Mouse (Mus musculus): Measurements from ENCODE around the gene Fgfr2. TPM values are rescaled to one million over a fixed set of nuclear protein-coding genes. Genes with fewer than 3 reads are reported as not detected.

Fgfr2 gene
- polyA plus RNA-seq, 1 experiment from 2014 or later: 86.9 TPM

DNA sequence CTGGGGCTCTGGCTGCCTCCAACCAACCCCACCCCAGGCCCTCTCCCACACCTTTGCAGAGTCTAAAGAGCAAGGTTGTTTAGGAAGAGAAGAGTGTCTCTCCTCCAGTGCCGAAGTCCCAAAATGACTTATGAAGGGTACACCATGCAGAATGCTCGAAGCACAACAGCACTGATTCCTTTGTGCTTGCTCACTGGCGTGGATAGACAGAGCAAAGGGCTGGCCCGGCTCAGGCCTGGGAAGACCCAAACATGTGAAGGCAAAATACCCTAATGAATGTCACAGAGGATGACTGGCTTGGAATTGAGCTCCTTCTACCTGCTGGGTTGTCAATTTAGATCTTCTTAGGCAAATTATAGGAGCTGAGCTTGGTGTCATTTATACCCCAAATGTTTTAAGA lies 2914.5 kb downstream of the Fgfr2 start:
- Histone ChIP-seq H3K9ac (ENCODE audit: low read length) (no peak overlapping the region), H3K9me3 (ENCODE audit: control insufficient read depth, low read length) (no peaks in the 10 kb centered on the region), H3K36me3 (ENCODE audit: control insufficient read depth, insufficient read depth, low read length) (no peaks in the 10 kb centered on the region), H3K4me2 (ENCODE audit: low read depth) (no peak overlapping the region), H3K4me1 (ENCODE audit: control insufficient read depth, insufficient read depth, low read length) (peaks cover 22% of the 10 kb centered on the region), H3K27me3 (ENCODE audit: control insufficient read depth, insufficient read depth, low read length) (no peaks in the 10 kb centered on the region), H3K27ac (ENCODE audit: low read depth, low read length) (no peak overlapping the region), H3K4me3 (ENCODE audit: low read depth, low read length) (no peak overlapping the region)
- DNase-seq (ENCODE audit: low spot score) (no peak), ATAC-seq (ENCODE audit: insufficient read depth, low FRiP score, low TSS enrichment) (no peak)
- 58% methylated on average over 4 of the region's 4 CpGs for WGBS

- H3K27ac ChIP-seq (ENCODE audit: low read depth, low read length): no peak overlapping the region
- peaks cover 22% of the 10 kb centered on the region for H3K4me1 ChIP-seq (ENCODE audit: control insufficient read depth, insufficient read depth, low read length)
- H3K27me3 ChIP-seq (ENCODE audit: control insufficient read depth, insufficient read depth, low read length): no peaks in the 10 kb centered on the region
- WGBS: 26% methylated on average over 6 of the region's 6 CpGs
- H3K4me3 ChIP-seq (ENCODE audit: low read depth, low read length): no peak overlapping the region
- no peaks in the 10 kb centered on the region for H3K9me3 ChIP-seq (ENCODE audit: control insufficient read depth, low read length)
- no peaks in the 10 kb centered on the region for H3K36me3 ChIP-seq (ENCODE audit: control insufficient read depth, insufficient read depth, low read length)
- ATAC-seq (ENCODE audit: insufficient read depth, low FRiP score, low TSS enrichment) (no peak), DNase-seq (ENCODE audit: low spot score) (peak; percentile 30)
- H3K4me2 ChIP-seq (ENCODE audit: low read depth): no peak overlapping the region
- no peak overlapping the region for H3K9ac ChIP-seq (ENCODE audit: low read length)
These were observed 2917.0 kb downstream of the Fgfr2 start for GRCm38 (mm10) chr7:130206181-130206582.

DNA sequence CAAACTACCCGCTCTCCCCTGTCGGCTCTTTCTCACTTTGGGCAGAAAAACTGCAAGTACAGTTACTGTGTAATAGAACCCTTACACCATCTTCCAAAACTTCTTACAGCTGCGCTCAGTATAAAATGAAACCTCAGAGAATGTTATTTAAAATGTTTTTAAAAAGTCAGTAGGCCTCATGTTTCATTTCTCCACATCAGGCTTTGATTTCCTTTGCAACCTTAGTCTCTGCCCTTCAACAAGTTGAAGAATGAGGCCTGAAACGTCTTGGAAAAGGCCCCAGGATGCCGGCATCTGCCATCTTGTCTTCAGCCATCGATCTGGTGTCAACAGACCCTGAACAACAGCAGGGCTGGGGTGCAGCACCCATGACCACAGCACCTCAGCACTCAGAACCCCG lies 2918.0 kb downstream of the Fgfr2 start:
- no peak overlapping the region for H3K27ac ChIP-seq (ENCODE audit: low read depth, low read length)
- no peak overlapping the region for H3K4me3 ChIP-seq (ENCODE audit: low read depth, low read length)
- DNase-seq (ENCODE audit: low spot score): no peak
- H3K9me3 ChIP-seq (ENCODE audit: control insufficient read depth, low read length): no peaks in the 10 kb centered on the region
- no peak overlapping the region for H3K9ac ChIP-seq (ENCODE audit: low read length)
- H3K4me1 ChIP-seq (ENCODE audit: control insufficient read depth, insufficient read depth, low read length): peaks cover 22% of the 10 kb centered on the region
- H3K27me3 ChIP-seq (ENCODE audit: control insufficient read depth, insufficient read depth, low read length): no peaks in the 10 kb centered on the region
- no peaks in the 10 kb centered on the region for H3K36me3 ChIP-seq (ENCODE audit: control insufficient read depth, insufficient read depth, low read length)
- 87% methylated on average over 7 of the region's 7 CpGs for WGBS
- no peak for ATAC-seq (ENCODE audit: insufficient read depth, low FRiP score, low TSS enrichment)
- H3K4me2 ChIP-seq (ENCODE audit: low read depth): no peak overlapping the region

GRCm38 (mm10) chr7:130201020-130201419 lies 2922.1 kb downstream of the Fgfr2 start:
- Histone ChIP-seq H3K4me3 (ENCODE audit: low read depth, low read length) (no peak overlapping the region), H3K9ac (ENCODE audit: low read length) (no peak overlapping the region), H3K27ac (ENCODE audit: low read depth, low read length) (no peak overlapping the region), H3K9me3 (ENCODE audit: control insufficient read depth, low read length) (no peaks in the 10 kb centered on the region), H3K27me3 (ENCODE audit: control insufficient read depth, insufficient read depth, low read length) (no peaks in the 10 kb centered on the region), H3K4me2 (ENCODE audit: low read depth) (no peak overlapping the region), H3K36me3 (ENCODE audit: control insufficient read depth, insufficient read depth, low read length) (peaks cover 5% of the 10 kb centered on the region; the same call in 1 of the 2 replicates), H3K4me1 (ENCODE audit: control insufficient read depth, insufficient read depth, low read length) (peaks cover 3% of the 10 kb centered on the region)
- WGBS: 46% methylated on average over 8 of the region's 8 CpGs
- ATAC-seq (ENCODE audit: insufficient read depth, low FRiP score, low TSS enrichment) (no peak), DNase-seq (ENCODE audit: low spot score) (no peak)

GRCm38 (mm10) chr7:130199951-130200350 lies 2923.2 kb downstream of the Fgfr2 start:
- WGBS: 92% methylated on average over 9 of the region's 9 CpGs

DNA sequence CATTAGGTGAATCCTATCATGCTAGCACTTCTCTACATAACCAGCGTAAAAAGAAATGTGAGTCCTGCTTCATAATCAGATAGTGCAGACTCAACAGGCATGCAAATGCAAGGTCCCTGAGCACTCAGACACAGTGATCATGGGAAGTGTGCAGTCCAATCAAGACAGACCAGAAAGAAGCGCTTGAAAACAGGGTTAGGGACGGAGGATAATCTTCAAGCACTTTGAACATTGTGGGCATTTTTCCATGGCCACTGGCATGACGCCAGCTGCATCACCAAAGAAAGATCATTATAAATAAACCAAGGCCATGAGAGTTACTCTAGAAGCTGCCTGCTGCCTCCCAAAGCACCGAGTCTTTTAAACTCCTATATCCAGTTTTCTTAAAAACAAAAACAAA lies 2923.8 kb downstream of the Fgfr2 start:
- no peak for ATAC-seq (ENCODE audit: insufficient read depth, low FRiP score, low TSS enrichment)
- H3K27ac ChIP-seq (ENCODE audit: low read depth, low read length): no peak overlapping the region

More at GRCm38 (mm10) chr7:130199951-130200350, 2923.2 kb downstream of the Fgfr2 start:
- DNase-seq (ENCODE audit: low spot score): no peak
- H3K4me2 ChIP-seq (ENCODE audit: low read depth): no peak overlapping the region
- no peaks in the 10 kb centered on the region for H3K4me1 ChIP-seq (ENCODE audit: control insufficient read depth, insufficient read depth, low read length)
- H3K36me3 ChIP-seq (ENCODE audit: control insufficient read depth, insufficient read depth, low read length): peaks cover 5% of the 10 kb centered on the region; the same call in 1 of the 2 replicates
- H3K27ac ChIP-seq (ENCODE audit: low read depth, low read length): no peak overlapping the region
- no peaks in the 10 kb centered on the region for H3K27me3 ChIP-seq (ENCODE audit: control insufficient read depth, insufficient read depth, low read length)
- H3K4me3 ChIP-seq (ENCODE audit: low read depth, low read length): no peak overlapping the region
- no peak overlapping the region for H3K9ac ChIP-seq (ENCODE audit: low read length)
- no peaks in the 10 kb centered on the region for H3K9me3 ChIP-seq (ENCODE audit: control insufficient read depth, low read length)
- no peak for ATAC-seq (ENCODE audit: insufficient read depth, low FRiP score, low TSS enrichment)

DNA sequence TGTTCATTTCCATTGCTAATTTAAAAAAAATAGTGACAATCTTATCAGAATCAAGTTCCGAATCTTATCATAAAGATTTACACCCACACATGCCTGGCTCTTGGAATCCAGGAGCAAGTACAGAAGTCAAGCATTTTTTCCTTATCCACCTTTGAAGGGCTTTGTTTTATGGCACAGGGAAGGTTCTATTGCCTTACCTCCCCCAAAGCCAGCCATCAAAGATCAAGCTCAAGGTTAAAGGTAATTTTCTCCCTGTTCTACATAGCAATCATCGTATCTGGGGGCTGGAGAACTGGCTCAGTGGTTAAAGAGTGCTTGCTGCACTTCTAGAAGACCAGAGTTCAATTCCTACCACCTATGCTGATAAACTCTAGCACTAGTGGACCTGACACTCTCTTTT lies 2928.1 kb downstream of the Fgfr2 start:
- Histone ChIP-seq H3K4me1 (ENCODE audit: control insufficient read depth, insufficient read depth, low read length) (peaks cover 8% of the 10 kb centered on the region), H3K9ac (ENCODE audit: low read length) (no peak overlapping the region), H3K27ac (ENCODE audit: low read depth, low read length) (no peak overlapping the region), H3K4me3 (ENCODE audit: low read depth, low read length) (no peak overlapping the region), H3K27me3 (ENCODE audit: control insufficient read depth, insufficient read depth, low read length) (no peaks in the 10 kb centered on the region), H3K4me2 (ENCODE audit: low read depth) (no peak overlapping the region), H3K36me3 (ENCODE audit: control insufficient read depth, insufficient read depth, low read length) (peaks cover 5% of the 10 kb centered on the region; the same call in 1 of the 2 replicates), H3K9me3 (ENCODE audit: control insufficient read depth, low read length) (no peaks in the 10 kb centered on the region)
- DNase-seq (ENCODE audit: low spot score): no peak
- ATAC-seq (ENCODE audit: insufficient read depth, low FRiP score, low TSS enrichment): no peak
- 87% methylated on average over 2 of the region's 2 CpGs for WGBS

More for the DNA sequence above, 2923.8 kb downstream of the Fgfr2 start:
- Histone ChIP-seq H3K36me3 (ENCODE audit: control insufficient read depth, insufficient read depth, low read length) (peaks cover 5% of the 10 kb centered on the region; the same call in 1 of the 2 replicates), H3K4me3 (ENCODE audit: low read depth, low read length) (no peak overlapping the region), H3K9ac (ENCODE audit: low read length) (no peak overlapping the region), H3K27me3 (ENCODE audit: control insufficient read depth, insufficient read depth, low read length) (no peaks in the 10 kb centered on the region), H3K9me3 (ENCODE audit: control insufficient read depth, low read length) (no peaks in the 10 kb centered on the region), H3K4me1 (ENCODE audit: control insufficient read depth, insufficient read depth, low read length) (no peaks in the 10 kb centered on the region), H3K4me2 (ENCODE audit: low read depth) (no peak overlapping the region)
- DNase-seq (ENCODE audit: low spot score): no peak
- WGBS: 92% methylated on average over 5 of the region's 5 CpGs

GRCm38 (mm10) chr7:130190329-130190975 lies 2932.7 kb downstream of the Fgfr2 start:
- WGBS: 42% methylated on average over 15 of the region's 15 CpGs
- Histone ChIP-seq H3K9me3 (ENCODE audit: control insufficient read depth, low read length) (no peaks in the 10 kb centered on the region), H3K4me1 (ENCODE audit: control insufficient read depth, insufficient read depth, low read length) (peaks cover 8% of the 10 kb centered on the region), H3K27ac (ENCODE audit: low read depth, low read length) (no peak overlapping the region), H3K4me3 (ENCODE audit: low read depth, low read length) (no peak overlapping the region), H3K36me3 (ENCODE audit: control insufficient read depth, insufficient read depth, low read length) (peaks cover 7% of the 10 kb centered on the region; the same call in 1 of the 2 replicates), H3K27me3 (ENCODE audit: control insufficient read depth, insufficient read depth, low read length) (no peaks in the 10 kb centered on the region), H3K9ac (ENCODE audit: low read length) (no peak overlapping the region), H3K4me2 (ENCODE audit: low read depth) (no peak overlapping the region)
- ATAC-seq (ENCODE audit: insufficient read depth, low FRiP score, low TSS enrichment) (no peak), DNase-seq (ENCODE audit: low spot score) (no peak)

- H3K36me3 ChIP-seq (ENCODE audit: control insufficient read depth, insufficient read depth, low read length): peaks cover 7% of the 10 kb centered on the region; the same call in 1 of the 2 replicates
- ATAC-seq (ENCODE audit: insufficient read depth, low FRiP score, low TSS enrichment): no peak
- H3K27ac ChIP-seq (ENCODE audit: low read depth, low read length): no peak overlapping the region
These were observed 2933.2 kb downstream of the Fgfr2 start for GRCm38 (mm10) chr7:130189901-130190300.

More at GRCm38 (mm10) chr7:130189901-130190300, 2933.2 kb downstream of the Fgfr2 start:
- H3K9ac ChIP-seq (ENCODE audit: low read length): no peak overlapping the region
- no peaks in the 10 kb centered on the region for H3K9me3 ChIP-seq (ENCODE audit: control insufficient read depth, low read length)
- H3K4me1 ChIP-seq (ENCODE audit: control insufficient read depth, insufficient read depth, low read length): peaks cover 8% of the 10 kb centered on the region
- no peak for DNase-seq (ENCODE audit: low spot score)
- H3K4me2 ChIP-seq (ENCODE audit: low read depth): no peak overlapping the region
- no peaks in the 10 kb centered on the region for H3K27me3 ChIP-seq (ENCODE audit: control insufficient read depth, insufficient read depth, low read length)
- no peak overlapping the region for H3K4me3 ChIP-seq (ENCODE audit: low read depth, low read length)
- WGBS: 53% methylated on average over 4 of the region's 4 CpGs
